Mouse (Mus musculus) testis, adult 2 months (tissue): ENCODE measurements around the gene Dgki. TPM values are rescaled to one million over a fixed set of nuclear protein-coding genes. Genes with fewer than 3 reads are reported as not detected.

Source experiments
- H3K27ac ChIP-seq: fragments of 200-500 bp; 2 replicates; pipeline ENCODE4 v1.5.1; 2012; ENCODE audit warnings: low read depth, low read length; ENCODE audit not compliant: control insufficient read depth, insufficient read depth
- H3K27me3 ChIP-seq: fragments of 200-500 bp; 2 replicates; pipeline ENCODE4 v1.6.1; 2012; ENCODE audit warnings: mild to moderate bottlenecking, low read length, moderate library complexity; ENCODE audit not compliant: control insufficient read depth, insufficient read depth
- H3K36me3 ChIP-seq: fragments of 200-500 bp; 2 replicates; pipeline ENCODE4 v1.6.1; 2012; ENCODE audit warnings: mild to moderate bottlenecking, low read length; ENCODE audit not compliant: control insufficient read depth, insufficient read depth
- H3K4me1 ChIP-seq: fragments of 200-500 bp; 2 replicates; pipeline ENCODE4 v1.6.1; 2012; ENCODE audit warnings: low read length; ENCODE audit not compliant: control insufficient read depth, insufficient read depth
- H3K4me3 ChIP-seq: fragments of 200-500 bp; 2 replicates; pipeline ENCODE4 v1.5.1; 2012; ENCODE audit warnings: low read depth, mild to moderate bottlenecking, low read length, moderate library complexity, mixed read lengths; ENCODE audit not compliant: control insufficient read depth
- CTCF ChIP-seq: fragments of 200-500 bp; IDR thresholded peaks from 2 replicates; pipeline ENCODE4 v1.5.1; 2012; ENCODE audit warnings: low read depth, mild to moderate bottlenecking, inconsistent platforms, low read length, moderate library complexity; ENCODE audit not compliant: control insufficient read depth, insufficient read depth, insufficient replicate concordance
- POLR2A ChIP-seq: fragments of 200-500 bp; IDR thresholded peaks from 2 replicates; pipeline ENCODE4 v1.6.1; 2012; ENCODE audit warnings: low read depth, mild to moderate bottlenecking, inconsistent platforms, low read length, moderate library complexity; ENCODE audit not compliant: control insufficient read depth
- polyA plus RNA-seq: library from polyadenylated mRNA; depleted of rRNA; stranded (reverse); fragments of >200 nt; gene quantifications from 2 replicates; pipeline ENCODE4 v1.2.3, GENCODE M21; 2012

The Dgki gene
- polyA plus RNA-seq, 1 experiment: 0.10 TPM

DNA sequence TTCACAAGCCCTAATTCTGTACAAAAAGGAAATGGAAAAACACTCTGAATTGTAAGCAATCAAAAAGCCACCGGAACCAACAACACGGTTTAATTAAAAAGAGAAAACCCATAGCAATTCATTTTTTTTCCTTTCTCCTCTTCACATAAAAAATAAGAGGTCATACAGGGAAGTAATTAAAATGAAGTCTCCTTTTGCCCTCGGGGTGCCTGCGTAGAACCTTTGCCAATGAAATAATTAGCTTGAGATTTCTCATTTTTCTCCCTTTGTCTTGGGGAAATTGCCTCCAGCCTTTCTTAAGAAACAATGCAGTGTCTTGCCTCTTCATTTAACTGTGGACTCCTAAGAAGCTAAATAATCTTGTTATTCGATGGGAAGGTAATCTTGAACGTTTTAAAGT lies 388.4 kb downstream of the Dgki start:
- TF ChIP-seq POLR2A: no peak
- no peak for TF ChIP-seq CTCF
- Histone ChIP-seq H3K36me3 (no peaks in the 10 kb centered on the region), H3K4me3 (no peak overlapping the region), H3K4me1 (no peaks in the 10 kb centered on the region), H3K27ac (no peak overlapping the region), H3K27me3 (no peaks in the 10 kb centered on the region)

DNA sequence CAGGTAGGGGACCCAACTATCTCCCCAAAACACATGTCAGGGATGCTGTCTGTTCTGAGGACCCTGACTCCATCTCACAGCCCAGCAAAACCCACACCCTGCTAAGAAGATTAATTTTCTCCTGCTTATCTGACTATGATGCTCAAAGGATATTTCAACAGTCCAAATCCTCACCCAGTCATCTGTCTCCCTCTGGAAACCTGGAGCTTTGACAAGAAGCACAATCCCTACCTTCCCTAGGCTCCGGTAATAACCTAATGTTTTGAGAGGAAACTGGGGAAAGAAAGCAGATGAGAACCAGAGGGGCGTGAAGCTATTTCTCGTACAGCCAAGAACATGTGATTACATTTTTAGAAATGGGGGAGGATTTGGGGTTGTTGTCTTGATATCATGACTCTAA lies 392.8 kb downstream of the Dgki start:
- H3K36me3 ChIP-seq: no peaks in the 10 kb centered on the region
- H3K27ac ChIP-seq: no peak overlapping the region
- H3K4me1 ChIP-seq: no peaks in the 10 kb centered on the region
- no peak for TF ChIP-seq CTCF
- no peak for TF ChIP-seq POLR2A
- H3K4me3 ChIP-seq: no peak overlapping the region
- no peaks in the 10 kb centered on the region for H3K27me3 ChIP-seq

DNA sequence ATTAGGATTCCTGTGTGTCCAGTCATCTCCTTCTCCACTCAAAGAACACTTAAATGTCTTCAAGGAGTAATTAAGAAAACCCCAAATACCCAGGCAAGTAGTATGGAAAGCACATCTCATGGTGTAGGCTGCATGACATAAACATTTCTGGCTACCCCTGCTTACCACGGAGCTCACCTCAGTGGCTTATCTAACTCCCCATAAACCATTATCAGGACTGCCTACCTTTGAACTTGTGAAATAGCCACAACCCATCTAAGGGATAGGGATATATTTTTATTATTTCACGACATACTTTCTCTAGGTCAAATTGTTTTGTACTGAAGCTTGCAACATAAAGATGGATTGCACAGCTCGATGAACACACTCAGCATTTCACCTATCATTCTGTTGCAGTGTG lies 394.0 kb downstream of the Dgki start:
- no peak for TF ChIP-seq CTCF
- no peak for TF ChIP-seq POLR2A
- Histone ChIP-seq H3K4me1 (no peaks in the 10 kb centered on the region), H3K4me3 (no peak overlapping the region), H3K27ac (no peak overlapping the region), H3K27me3 (no peaks in the 10 kb centered on the region), H3K36me3 (no peaks in the 10 kb centered on the region)

- H3K4me3 ChIP-seq: no peak overlapping the region
- H3K27ac ChIP-seq: no peak overlapping the region
- TF ChIP-seq POLR2A: no peak
- no peak for TF ChIP-seq CTCF
These were observed 395.1 kb downstream of the Dgki start for GRCm38 (mm10) chr6:36904911-36905310.

DNA sequence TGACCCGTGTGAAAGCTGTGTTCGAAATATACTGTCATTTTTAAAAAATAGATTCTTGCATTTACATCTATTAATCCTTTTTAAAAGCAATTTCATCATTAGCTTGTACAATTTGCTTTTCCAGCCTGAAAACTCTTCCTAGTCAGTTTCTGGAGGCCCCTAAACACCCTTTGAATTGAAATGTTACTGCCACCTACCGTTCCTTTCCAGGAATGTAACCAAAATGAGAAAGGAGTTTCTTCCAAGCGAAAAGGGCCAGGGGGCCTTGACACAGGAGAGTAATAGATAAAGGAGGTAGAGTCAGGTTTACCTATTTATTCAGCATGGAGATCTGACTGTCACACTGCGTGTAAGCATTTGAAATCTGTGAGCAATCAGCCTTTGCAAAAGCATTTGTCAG lies 396.2 kb downstream of the Dgki start:
- no peaks in the 10 kb centered on the region for H3K27me3 ChIP-seq
- H3K36me3 ChIP-seq: no peaks in the 10 kb centered on the region
- no peaks in the 10 kb centered on the region for H3K4me1 ChIP-seq
- no peak overlapping the region for H3K27ac ChIP-seq
- H3K4me3 ChIP-seq: no peak overlapping the region
- TF ChIP-seq POLR2A (no peak), CTCF (no peak)

More at GRCm38 (mm10) chr6:36904911-36905310, 395.1 kb downstream of the Dgki start:
- no peaks in the 10 kb centered on the region for H3K36me3 ChIP-seq
- H3K4me1 ChIP-seq: no peaks in the 10 kb centered on the region
- no peaks in the 10 kb centered on the region for H3K27me3 ChIP-seq

DNA sequence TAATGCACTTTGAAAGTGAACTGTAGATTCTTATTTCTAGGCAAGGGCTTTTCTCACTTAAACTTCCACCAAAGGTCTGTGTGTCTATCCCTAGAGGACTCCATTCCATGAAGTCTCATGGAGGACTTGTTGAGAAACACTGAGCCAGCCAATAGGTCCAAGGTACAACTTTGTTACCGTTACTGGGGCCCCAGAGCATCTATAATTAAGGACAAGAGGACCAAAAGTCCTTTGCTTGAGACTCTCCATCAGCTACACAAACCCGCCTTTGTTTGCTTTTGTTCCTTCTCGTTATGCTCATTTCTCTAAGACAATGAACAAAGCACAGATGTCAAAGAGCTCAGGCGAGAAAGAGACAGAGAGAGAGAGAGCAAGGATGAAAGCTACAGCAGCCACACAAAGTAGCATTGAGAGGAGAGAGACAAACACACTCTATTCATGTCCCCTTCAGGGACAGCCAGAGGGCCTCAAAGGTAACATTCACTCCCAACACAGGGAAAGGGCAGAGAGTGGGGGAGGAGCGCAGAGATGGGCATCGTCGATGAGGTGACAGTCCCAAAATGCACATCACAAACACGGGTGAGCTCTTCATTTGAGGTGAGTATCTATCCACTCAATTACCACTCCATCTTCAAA lies 396.7 kb downstream of the Dgki start:
- H3K4me1 ChIP-seq: no peaks in the 10 kb centered on the region
- no peak for TF ChIP-seq CTCF
- no peak for TF ChIP-seq POLR2A
- no peaks in the 10 kb centered on the region for H3K27me3 ChIP-seq
- H3K4me3 ChIP-seq: no peak overlapping the region
- H3K36me3 ChIP-seq: no peaks in the 10 kb centered on the region
- H3K27ac ChIP-seq: no peak overlapping the region

DNA sequence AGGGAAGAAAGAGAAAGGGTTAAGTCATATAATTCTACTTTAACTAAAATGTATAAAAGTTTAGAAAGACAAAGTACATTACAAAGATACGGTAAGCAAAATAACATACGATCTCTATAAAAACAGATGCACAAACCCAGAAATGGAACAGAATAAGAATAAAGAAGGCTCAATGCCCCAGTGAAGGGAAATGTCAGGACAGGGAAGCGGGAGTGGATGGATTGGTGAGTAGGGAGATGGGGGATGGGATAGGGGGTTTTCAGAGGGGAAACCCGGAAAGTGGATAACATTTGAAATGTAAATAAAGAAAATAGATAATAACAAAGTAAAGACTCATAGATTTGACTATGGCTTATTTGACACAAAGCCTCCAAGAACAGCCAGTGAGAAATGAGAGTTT lies 400.1 kb downstream of the Dgki start:
- Histone ChIP-seq H3K36me3 (no peaks in the 10 kb centered on the region), H3K4me1 (no peaks in the 10 kb centered on the region), H3K27me3 (no peaks in the 10 kb centered on the region), H3K4me3 (no peak overlapping the region), H3K27ac (no peak overlapping the region)
- TF ChIP-seq CTCF (no peak), POLR2A (no peak)
